Mouse (Mus musculus) midbrain, postnatal 0 days (tissue): ENCODE measurements around the gene Mal. TPM values are rescaled to one million over a fixed set of nuclear protein-coding genes. Genes with fewer than 3 reads are reported as not detected.

Experiments
- ATAC-seq: fragments of 200-750 bp; cut with Nextera tagmentation; 2 replicates; pipeline ENCODE4 v1.8.0; 2017; ENCODE audit warnings: moderate number of reproducible peaks, mild to moderate bottlenecking, moderate TSS enrichment, moderate library complexity; ENCODE audit not compliant: low FRiP score
- DNase-seq: peaks from one replicate; pipeline ENCODE4 v3.0.0-alpha.2; 2015; ENCODE audit warnings: low spot score
- H3K27ac ChIP-seq: fragments of 300-500 bp; sonication (generic); 2 replicates; pipeline ENCODE4 v1.5.1; 2014; ENCODE audit warnings: low read depth, mild to moderate bottlenecking, low read length, mixed read lengths
- H3K27me3 ChIP-seq: fragments of 300-500 bp; sonication (generic); 2 replicates; pipeline ENCODE4 v1.6.1; 2014; ENCODE audit warnings: low read length, control low read depth, mixed read lengths; ENCODE audit not compliant: insufficient read depth
- H3K36me3 ChIP-seq: fragments of 300-500 bp; sonication (generic); 2 replicates; pipeline ENCODE4 v1.6.1; 2014; ENCODE audit warnings: low read length, control low read depth, mixed read lengths; ENCODE audit not compliant: insufficient read depth
- H3K4me1 ChIP-seq: fragments of 300-500 bp; sonication (generic); 2 replicates; pipeline ENCODE4 v1.6.1; 2014; ENCODE audit warnings: mild to moderate bottlenecking, control low read depth, antibody characterized with exemption, low read length, mixed read lengths; ENCODE audit not compliant: insufficient read depth
- H3K4me2 ChIP-seq: fragments of 300-500 bp; sonication (generic); 2 replicates; pipeline ENCODE4 v1.6.1; 2014; ENCODE audit warnings: low read depth, mild to moderate bottlenecking, low read length, mixed read lengths; ENCODE audit not compliant: poor library complexity, severe bottlenecking
- H3K4me3 ChIP-seq: fragments of 300-500 bp; sonication (generic); 2 replicates; pipeline ENCODE4 v1.5.1; 2014; ENCODE audit warnings: low read depth, mild to moderate bottlenecking, low read length, moderate library complexity
- H3K9ac ChIP-seq: fragments of 300-500 bp; sonication (generic); replicated peaks from 2 replicates; pipeline ENCODE4 v1.6.1; 2014; ENCODE audit warnings: mild to moderate bottlenecking, low read length, moderate library complexity, mixed read lengths; ENCODE audit not compliant: poor library complexity, severe bottlenecking
- H3K9me3 ChIP-seq: fragments of 300-500 bp; sonication (generic); 2 replicates; pipeline ENCODE4 v1.6.1; 2016; ENCODE audit warnings: low read length, control low read depth
- CTCF ChIP-seq: IDR thresholded peaks from 2 replicates; pipeline ENCODE4 v1.5.1; 2016; ENCODE audit warnings: antibody characterized with exemption, mild to moderate bottlenecking
- WGBS: fragments of 180-500 bp; shearing (Covaris S2); extraction: QIAGEN DNeasy Blood & Tissue Kit; methylation state at CpG from one replicate; pipeline ENCODE4 v1.1.7; 2014; 5-methylcytosine and 5-hydroxymethylcytosine counted together
- polyA plus RNA-seq: library from polyadenylated mRNA; unstranded; fragments of >200 nt; fragmentation: Nextera tagmentation; extraction: Ambion mirVana; gene quantifications from 2 replicates; pipeline ENCODE4 v1.2.1, GENCODE M21; 2015
- total RNA-seq: library from RNA; depleted of rRNA; stranded (reverse); fragments of >200 nt; gene quantifications from 2 replicates; pipeline ENCODE4 v1.2.3, GENCODE M21; 2014; rRNA removed

The Mal gene
- total and polyA plus RNA-seq, 2 experiments from 2014 or later = 2.1 to 2.6 TPM

DNA sequence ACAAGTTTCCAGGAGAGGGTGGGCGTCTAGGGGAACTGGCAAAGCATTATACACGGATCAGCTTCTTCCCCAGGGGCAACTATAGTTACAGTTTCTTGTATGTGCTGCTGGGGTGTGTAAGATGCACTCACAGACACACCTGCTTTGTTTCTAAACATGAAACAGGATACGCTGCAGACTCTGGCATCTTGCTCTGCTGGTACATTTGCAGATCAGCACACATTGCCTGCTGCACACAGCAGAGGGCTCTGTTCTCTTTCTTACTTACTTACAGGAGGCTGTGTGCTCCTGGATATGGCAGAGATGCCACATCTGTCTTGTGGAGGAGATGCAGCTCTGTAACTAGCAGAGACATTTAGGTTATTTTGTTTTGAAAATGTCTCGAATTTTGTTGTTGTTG, 65.7 kb downstream of the Mal start:
- H3K9me3 ChIP-seq = no peaks in the 10 kb centered on the region
- no peak overlapping the region for H3K4me2 ChIP-seq
- no peak overlapping the region for H3K4me3 ChIP-seq
- no peaks in the 10 kb centered on the region for H3K27me3 ChIP-seq
- H3K27ac ChIP-seq = no peak overlapping the region
- peak; percentile 26 for DNase-seq
- H3K4me1 ChIP-seq = peaks cover 8% of the 10 kb centered on the region; the same call in 1 of the 2 replicates
- 83% methylated on average over 4 of the region's 4 CpGs for WGBS
- no peak for ATAC-seq
- H3K36me3 ChIP-seq = peaks cover 24% of the 10 kb centered on the region
- H3K9ac ChIP-seq = no peak overlapping the region
- peak; percentile 57 for TF ChIP-seq CTCF

- DNase-seq (no peak), ATAC-seq (no peak)
- no peak overlapping the region for H3K9ac ChIP-seq
- no peak overlapping the region for H3K27ac ChIP-seq
- H3K4me2 ChIP-seq = no peak overlapping the region; the same call in 1 of the 2 replicates
- no peak overlapping the region for H3K4me3 ChIP-seq
- TF ChIP-seq CTCF = no peak
- no peaks in the 10 kb centered on the region for H3K9me3 ChIP-seq
- peaks cover 8% of the 10 kb centered on the region; the same call in 1 of the 2 replicates for H3K4me1 ChIP-seq
- WGBS = 80% methylated on average over 15 of the region's 15 CpGs
- peaks cover 17% of the 10 kb centered on the region for H3K36me3 ChIP-seq
- no peaks in the 10 kb centered on the region for H3K27me3 ChIP-seq
Observed at GRCm38 (mm10) chr2:127590204-127590603, 66.3 kb downstream of the Mal start.

DNA sequence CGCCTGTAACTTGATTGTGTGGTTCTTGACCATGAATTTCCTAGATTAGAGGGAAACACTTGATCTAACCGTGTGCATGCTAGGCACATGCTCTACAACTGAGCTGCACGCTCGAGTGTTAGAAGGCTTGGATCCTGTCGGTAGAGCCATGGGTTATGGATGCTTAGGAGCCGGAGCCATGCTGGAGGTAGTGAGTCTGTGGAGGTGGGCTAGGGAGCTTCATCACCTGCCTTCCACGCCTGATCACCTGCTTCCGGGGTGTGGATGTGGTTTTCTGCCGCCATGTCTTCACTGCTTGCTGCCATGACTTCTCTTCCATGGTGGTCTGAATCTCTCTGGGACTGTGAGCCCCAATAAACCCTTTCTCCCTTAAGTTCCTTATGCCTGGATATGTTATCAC, 67.6 kb downstream of the Mal start:
- Histone ChIP-seq H3K27ac (no peak overlapping the region), H3K9me3 (no peaks in the 10 kb centered on the region), H3K4me3 (no peak overlapping the region), H3K36me3 (peaks cover 14% of the 10 kb centered on the region), H3K9ac (no peak overlapping the region), H3K4me2 (no peak overlapping the region), H3K4me1 (peaks cover 11% of the 10 kb centered on the region; the same call in 1 of the 2 replicates), H3K27me3 (no peaks in the 10 kb centered on the region)
- ATAC-seq = no peak
- 93% methylated on average over 9 of the region's 9 CpGs for WGBS
- no peak for TF ChIP-seq CTCF
- DNase-seq = no peak

- peak overlapping the region; percentile 74 for H3K4me2 ChIP-seq
- H3K9me3 ChIP-seq = no peaks in the 10 kb centered on the region
- TF ChIP-seq CTCF = no peak
- H3K9ac ChIP-seq = peak overlapping the region; percentile 89
- H3K27ac ChIP-seq = peak overlapping the region; percentile 94
- H3K4me3 ChIP-seq = peak overlapping the region; percentile 93
- DNase-seq = no peak
- H3K36me3 ChIP-seq = peaks cover 5% of the 10 kb centered on the region; the same call in 1 of the 2 replicates
- no peaks in the 10 kb centered on the region for H3K27me3 ChIP-seq
- ATAC-seq = peak; percentile 17; the same call in 1 of the 2 replicates
- WGBS = 0% methylated on average over 22 of the region's 22 CpGs
- peaks cover 11% of the 10 kb centered on the region; the same call in 1 of the 2 replicates for H3K4me1 ChIP-seq
Observed at GRCm38 (mm10) chr2:127587514-127587844, 69.0 kb downstream of the Mal start.

DNA sequence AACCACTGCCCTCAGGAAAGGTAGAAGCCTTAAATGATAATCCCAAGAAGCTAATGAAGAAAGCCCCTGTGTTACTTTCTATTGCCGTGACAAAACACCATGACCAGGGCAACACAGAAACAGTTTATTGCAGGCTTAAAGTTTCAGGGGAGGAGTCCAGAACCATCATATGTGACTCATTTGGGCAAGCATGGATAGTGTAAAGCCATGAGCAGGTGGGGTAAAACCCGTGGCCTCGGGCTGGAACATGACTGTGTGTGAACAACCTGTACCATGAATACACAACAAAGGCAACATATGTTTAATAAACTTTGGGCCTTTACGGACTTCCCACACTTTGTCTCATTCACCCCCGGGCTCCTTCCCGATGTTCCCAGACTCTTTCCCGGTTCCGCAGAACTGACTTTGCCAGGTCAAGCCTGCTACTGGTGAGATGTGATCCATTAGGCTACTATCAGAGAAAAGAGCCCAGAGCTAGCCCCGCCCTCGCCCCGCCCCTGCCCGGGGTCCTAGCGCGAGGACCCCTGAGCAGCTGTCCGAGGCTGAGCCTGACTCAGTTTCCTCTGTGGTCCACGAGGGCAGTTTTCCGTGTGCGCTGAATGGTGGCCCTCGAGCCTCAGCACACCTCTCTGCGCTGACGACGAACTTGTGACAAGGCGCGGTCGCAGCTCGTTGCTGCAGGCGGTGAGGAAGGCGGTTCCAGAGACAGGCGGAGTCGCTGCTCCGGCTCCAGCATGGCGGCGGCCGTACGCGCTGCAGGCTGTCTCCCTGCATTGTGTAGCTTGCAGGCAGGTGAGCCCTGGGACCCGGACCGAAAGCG, 69.6 kb downstream of the Mal start, which contains the start of the genes Zfp661 and Mrps5:
Gene Zfp661 (minus strand): TSS at position 401 of the 820 bp plus-strand sequence.
Gene Mrps5 (plus strand): TSS at position 529 of the 820 bp plus-strand sequence.
- Histone ChIP-seq H3K4me2 (peak within 1 kb of the TSS; percentile 74), H3K4me3 (peak within 1 kb of the TSS; percentile 93), H3K9ac (peak within 1 kb of the TSS; percentile 89), H3K9me3 (no peaks in the 10 kb centered on the region), H3K36me3 (no peaks in the 10 kb centered on the region), H3K27ac (peak within 1 kb of the TSS; percentile 94), H3K4me1 (peaks cover 11% of the 10 kb centered on the region; the same call in 1 of the 2 replicates), H3K27me3 (no peaks in the 10 kb centered on the region)
- DNase-seq (peak; percentile 79), ATAC-seq (peak; percentile 87)
- WGBS = 5% methylated on average over 39 of the region's 39 CpGs
- TF ChIP-seq CTCF = no peak

DNA sequence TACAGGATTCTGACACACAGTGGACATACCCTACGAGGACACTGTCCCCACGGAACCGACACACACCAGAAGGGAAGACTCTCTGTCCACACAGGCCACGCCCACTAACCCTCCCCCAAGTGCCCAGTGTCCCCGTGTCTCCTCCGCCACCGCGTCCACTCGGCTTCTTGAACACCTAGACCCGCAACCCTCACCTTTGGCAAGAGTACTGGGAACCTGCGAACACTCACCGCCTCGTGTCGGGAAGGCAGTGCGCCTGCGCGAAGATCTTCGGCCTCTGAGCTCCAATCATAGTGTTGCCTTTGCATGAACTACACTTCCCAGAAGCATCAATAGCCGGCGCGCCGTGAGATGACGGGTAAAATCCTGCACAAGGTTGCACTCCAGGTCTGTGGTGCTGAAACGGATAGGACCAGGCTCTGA, 72.0 kb downstream of the Mal start:
- DNase-seq = peak; percentile 97
- peak; percentile 43 for TF ChIP-seq CTCF
- ATAC-seq = peak; percentile 85
- Histone ChIP-seq H3K27me3 (no peaks in the 10 kb centered on the region), H3K4me2 (peak overlapping the region; percentile 80), H3K4me3 (peak overlapping the region; percentile 56), H3K36me3 (peaks cover 12% of the 10 kb centered on the region), H3K9me3 (no peaks in the 10 kb centered on the region), H3K27ac (peak overlapping the region; percentile 39; the same call in 1 of the 2 replicates), H3K9ac (peak overlapping the region; percentile 76), H3K4me1 (peaks cover 11% of the 10 kb centered on the region; the same call in 1 of the 2 replicates)
- WGBS = under 1% methylated on average over 24 of the region's 24 CpGs

Other genes starting within 250 kb of the Mal start
- 0.09 and 0.55 TPM in 2 replicates for gene Gpat2, start 231.5 kb downstream of the Mal start, total RNA-seq
- 0.16 and 0.23 TPM in 2 replicates for gene Gpat2, start 231.5 kb downstream of the Mal start, polyA plus RNA-seq
- gene Fahd2a, start 212.1 kb downstream of the Mal start, total RNA-seq = 25.1 and 32.4 TPM in 2 replicates
- 27.3 and 29.2 TPM in 2 replicates for gene Fahd2a, start 212.1 kb downstream of the Mal start, polyA plus RNA-seq
- 24.6 and 33.2 TPM in 2 replicates for gene Kcnip3, start 134.6 kb downstream of the Mal start, total RNA-seq
- 14.2 and 17.1 TPM in 2 replicates for gene Kcnip3, start 134.6 kb downstream of the Mal start, polyA plus RNA-seq
- 0.44 TPM in 1 of 2 replicates, not detected in the other for gene Prom2, start 115.2 kb downstream of the Mal start, total RNA-seq
- gene Prom2, start 115.2 kb downstream of the Mal start, polyA plus RNA-seq = 0.06 and 0.09 TPM in 2 replicates
- 6.8 and 7.0 TPM in 2 replicates for gene Zfp661, start 69.6 kb downstream of the Mal start, total RNA-seq
- 3.7 and 4.1 TPM in 2 replicates for gene Zfp661, start 69.6 kb downstream of the Mal start, polyA plus RNA-seq
- 69.4 and 87.5 TPM in 2 replicates for gene Mrps5, start 69.5 kb downstream of the Mal start, total RNA-seq
- 134 and 140 TPM in 2 replicates for gene Mrps5, start 69.5 kb downstream of the Mal start, polyA plus RNA-seq
- 0.93 and 1.7 TPM in 2 replicates for gene Mall, start 73.2 kb upstream of the Mal start, total RNA-seq
- 0.39 and 0.53 TPM in 2 replicates for gene Mall, start 73.2 kb upstream of the Mal start, polyA plus RNA-seq
- 10.4 and 11.3 TPM in 2 replicates for gene Nphp1, start 132.2 kb upstream of the Mal start, total RNA-seq
- 17.1 and 18.6 TPM in 2 replicates for gene Nphp1, start 132.2 kb upstream of the Mal start, polyA plus RNA-seq
- gene Mtln, start 135.8 kb upstream of the Mal start, total RNA-seq = 10.9 and 24.4 TPM in 2 replicates
- 56.6 and 63.0 TPM in 2 replicates for gene Mtln, start 135.8 kb upstream of the Mal start, polyA plus RNA-seq
- gene Bub1, start 175.2 kb upstream of the Mal start, total RNA-seq = 3.7 and 8.8 TPM in 2 replicates
- 1.9 and 2.2 TPM in 2 replicates for gene Bub1, start 175.2 kb upstream of the Mal start, polyA plus RNA-seq
- gene Acoxl, start 182.2 kb upstream of the Mal start, total RNA-seq = 0.05 TPM in 1 of 2 replicates, not detected in the other
- gene Acoxl, start 182.2 kb upstream of the Mal start, polyA plus RNA-seq = 0.12 and 0.31 TPM in 2 replicates